Mouse (Mus musculus) ES-Bruce4 (cell line): ENCODE measurements around the gene Prr18.

ENCODE experiments used
- CTCF ChIP-seq: IDR thresholded peaks from one replicate; pipeline ENCODE4 v1.8.1; 2011; ENCODE audit warnings: low read depth, low read length
- EP300 ChIP-seq: IDR thresholded peaks from 2 replicates; pipeline ENCODE4 v1.6.1; 2011; ENCODE audit warnings: low read depth, low read length; ENCODE audit not compliant: insufficient read depth

DNA sequence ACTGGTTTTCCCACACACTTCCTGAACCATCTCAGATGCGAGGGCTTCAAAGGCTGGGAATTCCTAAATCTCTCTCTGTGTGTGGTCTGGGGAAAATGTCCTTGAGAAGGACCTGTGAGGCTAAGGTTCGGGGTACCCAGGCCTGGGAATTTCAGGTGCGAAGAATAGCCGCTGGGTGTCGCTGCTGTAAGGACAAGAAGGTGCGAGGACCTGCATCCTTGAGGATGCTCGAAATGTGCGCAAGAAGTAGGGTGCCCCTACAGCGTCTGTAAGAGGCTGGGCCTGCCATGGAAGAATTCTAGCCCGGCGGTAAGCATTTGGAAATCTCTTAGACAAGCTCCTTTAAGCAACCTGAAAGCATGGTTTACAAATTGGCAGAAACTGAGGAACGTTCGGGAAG is 51.2 kb downstream of the Prr18 start:
- TF ChIP-seq CTCF: peak; percentile 75
- no peak for TF ChIP-seq EP300
